Mouse (Mus musculus) embryonic stem cell, embryonic (primary cell): ENCODE data around the gene Tmem8.

Source experiments
- CTCF ChIA-PET, 4 experiments: fragments of 300-600 bp in 2 of 4; fragments of 350-600 bp in 2 of 4; sonication (Branson Sonifier 250); formaldehyde crosslinking; loops; one replicate each; lab custom pipeline; 2022; ENCODE audit warnings: inconsistent platforms in 2 of 4; lab: Charles Lee
- POLR2A ChIA-PET, 4 experiments: fragments of 300-600 bp in 2 of 4; fragments of 350-600 bp in 2 of 4; sonication (Branson Sonifier 250); formaldehyde crosslinking; loops; one replicate each; lab custom pipeline; 2022; ENCODE audit warnings: antibody characterized with exemption in 4 of 4, inconsistent platforms in 1 of 4; lab: Charles Lee

The Tmem8 gene

DNA sequence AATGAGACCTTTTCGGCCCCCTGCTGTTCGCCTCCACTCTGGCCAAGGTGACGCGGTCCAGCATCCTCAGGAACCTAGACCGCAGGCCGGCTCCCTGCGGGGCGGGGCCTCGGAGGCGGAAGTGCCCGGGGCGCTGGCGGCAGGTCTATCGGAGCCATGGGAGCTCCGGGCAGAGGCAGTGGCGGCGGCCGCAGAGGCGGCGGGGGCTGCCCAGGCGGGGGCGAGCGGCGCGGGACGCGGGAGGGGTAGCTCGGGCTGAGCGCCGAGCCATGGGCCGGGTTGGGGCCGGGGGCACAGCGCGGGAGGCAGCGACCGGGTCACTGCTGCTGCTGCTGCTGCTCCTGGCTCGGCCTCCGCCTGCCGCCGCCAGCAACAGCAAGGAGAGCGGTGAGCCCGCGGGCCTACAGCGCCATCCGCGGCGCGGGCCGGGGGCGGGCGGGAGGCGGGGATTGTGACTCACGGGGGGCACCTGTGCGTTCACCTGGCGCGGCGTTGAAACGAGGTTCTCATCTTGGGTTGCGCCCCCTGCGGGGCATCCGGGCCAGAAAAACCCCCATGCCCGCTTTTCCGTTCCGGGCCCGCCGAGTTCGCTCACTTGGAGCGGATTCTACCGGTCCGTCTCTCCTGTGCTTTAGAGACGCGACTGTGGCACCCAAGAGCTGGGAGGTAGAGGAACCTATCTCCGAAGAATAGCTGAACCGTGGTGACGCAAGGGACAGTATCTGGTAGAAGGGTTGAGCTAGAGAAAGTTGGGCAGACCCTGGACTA, at the start of gene Tmem8:
Gene Tmem8, plus strand, starts transcription at position 119 of the 768 bp plus-strand sequence.
- ChIA-PET POLR2A (interaction anchor here (0.5 to 7.4 kb wide), 34 partner anchors 8 to 1550 kb away, joined by 3 to 106 read pairs (median 5); partner anchors contain the start of genes Mrpl28 (in 3 of the 4), Axin1 (in 2 of the 4), Decr2 (in 2 of the 4) and Luc7l (in 2 of the 4)), CTCF (interaction anchor here (0.7 to 1.7 kb wide), 18 partner anchors 9 to 281 kb away, joined by 3 to 6 read pairs (median 4); partner anchors contain the start of genes Decr2 (in 2 of the 4), Mrpl28 (in 2 of the 4), Axin1 (in 1 of the 4) and Mcrip2 (in 1 of the 4))

DNA sequence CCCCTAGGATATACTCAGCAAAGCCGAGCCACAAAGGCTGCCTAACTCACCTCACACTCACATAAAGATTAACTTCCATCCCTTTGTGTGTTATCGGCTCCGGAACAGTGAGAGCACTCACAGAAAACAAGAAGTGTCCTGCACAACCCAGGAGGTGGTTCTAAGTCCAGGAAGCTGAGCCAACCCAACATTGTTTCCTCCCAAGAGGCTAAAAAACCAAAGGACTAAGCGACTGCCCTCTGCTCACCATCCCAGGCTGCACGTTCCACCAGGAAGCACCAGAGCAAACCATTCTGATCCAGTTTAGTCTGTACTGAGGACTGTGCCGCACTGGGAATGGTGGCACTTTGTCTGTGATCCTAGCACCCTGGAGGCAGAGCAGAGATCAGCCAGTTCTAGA, 48.2 kb upstream of the Tmem8 start:
- ChIA-PET POLR2A (interaction anchor here in 1 of 4 experiments (1.1 to 1.4 kb wide), 2 partner anchors 9 to 26 kb away, joined by 4 to 5 read pairs; no protein-coding TSS in a partner anchor), CTCF (interaction anchor here in 1 of 4 experiments (2.0 kb wide), 1 partner anchor 24 kb away, joined by 7 read pairs; no protein-coding TSS in a partner anchor)

DNA sequence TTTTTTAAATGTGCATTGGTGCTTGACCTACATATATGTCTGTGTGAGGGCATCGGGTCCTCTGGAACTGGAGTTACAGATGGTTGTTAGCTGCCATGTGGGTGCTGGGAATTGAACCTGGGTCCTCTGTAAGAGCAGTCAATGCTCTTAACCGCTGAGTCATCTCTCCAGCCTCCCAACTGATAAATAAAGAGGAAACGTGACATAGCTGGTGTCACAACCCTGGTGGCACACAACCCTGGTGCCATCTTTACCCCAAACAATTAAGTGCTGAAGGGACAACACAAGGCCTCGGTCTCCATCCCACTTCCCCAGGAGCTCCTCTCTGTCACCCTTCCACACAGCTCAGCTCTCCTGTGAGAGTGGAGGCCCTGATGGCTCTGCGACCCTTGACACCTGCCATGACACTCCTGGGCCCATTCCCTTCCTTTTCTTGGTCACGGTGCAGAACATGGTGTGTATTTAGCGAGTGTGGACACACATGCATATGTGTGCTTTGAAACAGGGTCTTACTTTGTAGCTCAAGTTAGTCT, 46.5 kb upstream of the Tmem8 start:
- CTCF ChIA-PET, result interaction anchor here in 3 of 4 experiments (0.6 to 3.6 kb wide), 4 partner anchors 24 to 121 kb away, joined by 3 to 21 read pairs (median 6); partner anchors contain the start of gene Decr2 (in 1 of the 3)
- POLR2A ChIA-PET, result interaction anchor here in 2 of 4 experiments (0.6 to 1.3 kb wide), 11 partner anchors 8 to 234 kb away, joined by 3 to 4 read pairs (median 3); partner anchors contain the start of gene Stub1 (in 1 of the 2)

DNA sequence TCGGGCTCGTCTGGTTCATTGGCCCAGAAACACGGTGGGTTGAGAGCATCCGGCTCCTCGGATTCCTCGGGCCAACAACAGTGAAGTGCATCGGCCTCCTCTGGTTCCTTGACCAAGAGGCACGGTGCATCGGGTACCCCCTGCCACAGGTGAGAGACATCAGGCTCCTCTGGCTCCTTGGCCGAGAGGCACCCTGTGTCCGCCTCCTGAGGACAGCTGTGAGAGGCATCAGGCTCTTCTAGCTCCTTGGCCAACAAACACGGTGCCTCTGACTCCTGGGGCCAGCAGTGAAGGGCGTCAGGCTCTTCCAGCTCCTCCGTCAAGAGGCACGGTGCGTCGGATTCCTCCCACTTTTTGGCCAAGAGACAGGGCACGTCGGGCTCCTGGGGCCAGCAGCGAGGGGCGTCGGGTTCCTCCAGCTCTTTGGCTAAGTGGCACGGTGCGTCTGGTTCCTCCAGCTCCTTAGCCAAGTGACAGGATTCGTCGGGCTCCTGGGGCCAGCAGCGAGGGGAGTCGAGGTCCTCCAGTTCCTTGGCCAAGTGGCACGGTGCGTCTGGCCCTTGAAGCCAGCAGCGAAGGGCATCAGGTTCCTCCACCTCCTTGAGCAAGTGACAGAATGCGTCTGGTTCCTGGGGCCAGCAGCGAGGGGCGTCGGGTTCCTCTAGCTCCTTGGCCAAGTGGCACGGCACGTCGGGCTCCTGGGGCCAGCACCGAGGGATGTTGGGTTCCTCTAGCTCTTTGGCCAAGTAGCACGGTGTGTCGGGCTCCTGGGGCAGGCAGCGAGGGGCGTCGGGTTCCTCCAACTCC, 44.9 kb upstream of the Tmem8 start:
- CTCF ChIA-PET, result interaction anchor here in 3 of 4 experiments (0.5 to 3.6 kb wide), 14 partner anchors 10 to 140 kb away, joined by 3 to 21 read pairs (median 4); partner anchors contain the start of gene Decr2 (in 2 of the 3)
- POLR2A ChIA-PET, result interaction anchor here (0.6 to 5.4 kb wide), 52 partner anchors 7 to 1540 kb away, joined by 3 to 79 read pairs (median 4); partner anchors contain the start of genes Decr2 (in 2 of the 4), Capn15 (in 1 of the 4), Luc7l (in 1 of the 4) and Mcrip2 (in 1 of the 4)

DNA sequence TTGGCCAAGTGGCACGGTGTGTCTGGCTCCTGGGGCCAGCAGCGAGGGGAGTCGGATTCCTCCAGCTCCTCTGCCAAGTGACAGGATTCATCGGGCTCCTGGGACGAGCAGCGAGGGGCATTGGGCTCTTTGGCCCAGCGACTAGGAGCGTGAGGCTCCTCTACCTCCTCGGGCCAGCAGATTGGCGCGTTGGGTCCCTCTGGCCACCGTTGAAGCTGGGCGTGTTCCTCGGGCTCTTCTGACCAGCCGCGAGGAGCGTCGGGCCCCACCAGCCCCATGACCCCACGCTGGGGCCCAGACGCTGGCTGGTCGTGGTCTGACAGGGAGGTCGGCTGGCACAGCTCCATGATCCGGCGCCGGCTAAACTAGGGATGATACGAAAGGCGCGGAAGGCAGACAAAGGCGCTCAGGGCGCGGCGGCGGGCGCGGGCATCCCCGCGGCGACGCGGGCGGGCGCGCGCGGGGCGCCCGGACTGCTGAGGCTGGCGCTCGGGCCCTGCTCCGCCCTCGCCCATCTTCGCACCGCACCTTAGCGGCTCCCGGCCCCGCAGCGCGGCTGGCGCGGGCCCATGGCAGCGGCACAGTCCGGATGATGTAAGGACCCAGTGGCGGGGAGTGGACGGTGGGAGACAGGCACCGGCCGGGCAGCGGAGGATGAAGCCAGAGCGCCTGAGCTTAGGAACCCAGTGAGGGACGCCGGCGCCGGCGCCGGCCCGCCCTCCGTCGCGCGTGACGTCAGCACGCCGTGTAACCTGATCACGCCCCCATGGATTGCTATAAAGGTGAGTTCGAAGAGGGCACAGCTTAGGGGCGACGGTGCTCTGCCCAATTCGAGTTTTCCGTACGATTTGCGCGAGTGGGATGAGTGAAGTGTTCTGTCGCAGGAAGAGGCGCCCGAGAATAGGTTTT, 44.0 kb upstream of the Tmem8 start, which contains the start of gene Rab11fip3:
Gene Rab11fip3, minus strand, starts transcription at position 725 of the 909 bp plus-strand sequence.
- CTCF ChIA-PET, result interaction anchor here (0.5 to 3.6 kb wide), 22 partner anchors 12 to 1862 kb away, joined by 3 to 21 read pairs (median 4); partner anchors contain the start of gene Decr2 (in 2 of the 4)

DNA sequence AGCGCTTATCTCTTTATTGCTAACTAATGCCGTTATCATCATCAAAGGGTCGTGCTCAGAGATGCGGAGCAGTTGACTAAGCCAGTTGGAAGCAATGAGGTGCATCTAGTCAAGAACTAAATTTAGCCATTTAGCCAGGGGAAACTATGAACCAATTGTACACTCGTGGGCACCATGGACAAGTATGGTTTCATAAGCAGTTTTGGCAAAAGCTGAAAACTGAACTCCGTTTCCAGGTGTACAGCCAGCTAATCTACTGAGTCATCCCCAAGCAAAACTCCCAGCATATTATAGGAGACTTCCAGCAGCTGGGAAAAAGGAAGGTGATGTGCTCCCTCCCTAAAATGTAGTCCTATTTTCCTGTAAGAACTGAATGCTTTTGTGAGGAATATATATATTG, 43.0 kb upstream of the Tmem8 start:
- ChIA-PET POLR2A (interaction anchor here in 3 of 4 experiments (0.8 to 5.4 kb wide), 11 partner anchors 8 to 237 kb away, joined by 3 to 79 read pairs (median 6); partner anchors contain the start of genes Decr2 (in 2 of the 3) and Stub1 (in 1 of the 3)), CTCF (interaction anchor here in 1 of 4 experiments (0.9 to 2.9 kb wide), 2 partner anchors 20 to 61 kb away, joined by 3 to 9 read pairs; partner anchors contain the start of gene Decr2)

More for the DNA sequence above, 44.0 kb upstream of the Tmem8 start, which contains the start of gene Rab11fip3:
- POLR2A ChIA-PET, result interaction anchor here (0.5 to 5.4 kb wide), 73 partner anchors 8 to 480 kb away, joined by 3 to 79 read pairs (median 4); partner anchors contain the start of genes Decr2 (in 3 of the 4), Stub1 (in 2 of the 4), Axin1 (in 1 of the 4) and Capn15 (in 1 of the 4)

DNA sequence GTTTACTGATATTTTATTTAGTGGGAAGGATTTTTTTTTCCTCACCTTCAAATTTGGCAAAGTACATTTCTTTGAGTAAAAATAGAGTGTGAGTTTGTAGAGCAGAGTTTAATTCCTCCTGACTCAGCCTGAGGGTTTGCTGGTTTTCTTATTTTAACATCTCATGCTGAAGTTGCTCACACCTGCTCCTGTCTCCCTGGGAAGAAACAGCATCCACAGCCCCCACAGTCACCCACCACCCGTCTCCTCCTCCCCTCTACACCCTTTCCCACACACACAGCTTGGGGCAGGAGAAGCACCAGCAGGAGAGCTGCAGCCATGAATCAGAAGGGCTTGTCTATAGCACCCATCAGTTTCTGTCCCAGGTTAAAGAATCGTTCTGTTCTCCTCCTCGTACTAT, 37.9 kb upstream of the Tmem8 start:
- ChIA-PET POLR2A (interaction anchor here in 2 of 4 experiments (0.6 to 1.8 kb wide), 3 partner anchors 9 to 13 kb away, joined by 3 to 5 read pairs (median 3); no protein-coding TSS in a partner anchor), CTCF (no interaction called here)

DNA sequence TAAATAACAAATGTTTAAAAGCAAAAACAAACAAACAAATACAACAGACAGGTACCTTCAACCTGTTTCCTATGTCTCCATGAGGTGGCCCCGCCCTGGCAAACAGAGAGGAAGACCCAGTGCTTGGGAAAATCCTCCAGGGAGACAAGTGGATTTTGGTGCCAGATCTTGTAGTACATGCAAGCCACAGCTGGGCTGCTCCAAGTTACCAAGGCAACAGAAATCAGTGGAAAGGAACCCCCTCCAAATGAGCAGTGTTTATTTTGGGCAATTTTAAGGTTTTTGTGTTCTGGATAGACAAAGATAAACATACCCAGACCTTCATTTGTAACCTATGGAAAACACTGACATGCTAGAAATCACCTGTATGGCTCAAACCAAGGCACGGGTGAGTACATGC, 34.2 kb upstream of the Tmem8 start:
- POLR2A ChIA-PET, result interaction anchor here in 2 of 4 experiments (0.6 to 1.7 kb wide), 3 partner anchors 9 to 867 kb away, joined by 4 to 6 read pairs (median 6); partner anchors contain the start of genes Decr2 (in 1 of the 2) and Rab11fip3 (in 1 of the 2)
- CTCF ChIA-PET, result no interaction called here

DNA sequence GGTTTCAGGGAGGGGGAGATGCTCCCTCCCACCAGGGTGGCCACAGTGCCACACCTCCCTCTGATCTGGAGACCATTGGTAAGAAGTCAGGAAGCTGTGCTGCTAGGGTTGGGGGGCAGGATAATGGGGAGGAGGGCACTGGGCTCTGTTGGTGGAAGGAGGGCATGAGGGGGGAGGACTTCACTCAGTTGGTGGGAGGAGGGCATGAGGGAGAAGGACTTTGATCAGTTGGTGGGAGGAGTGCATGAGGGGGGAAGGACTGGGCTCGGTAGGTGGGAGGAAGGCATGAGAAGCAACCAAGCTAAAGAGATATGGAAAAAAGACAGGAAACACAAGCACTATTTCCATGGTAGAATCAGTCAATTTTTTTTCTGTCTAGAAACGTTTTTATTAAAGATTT, 32.2 kb upstream of the Tmem8 start:
- ChIA-PET POLR2A (interaction anchor here in 3 of 4 experiments (0.6 to 2.6 kb wide), 16 partner anchors 8 to 336 kb away, joined by 3 to 13 read pairs (median 3); partner anchors contain the start of genes Rab11fip3 (in 3 of the 3), Decr2 (in 2 of the 3) and Mettl26 (in 1 of the 3)), CTCF (interaction anchor here (0.5 to 2.3 kb wide), 7 partner anchors 10 to 1951 kb away, joined by 3 to 8 read pairs (median 5); partner anchors contain the start of genes Decr2 (in 1 of the 4) and Rab11fip3 (in 1 of the 4))

DNA sequence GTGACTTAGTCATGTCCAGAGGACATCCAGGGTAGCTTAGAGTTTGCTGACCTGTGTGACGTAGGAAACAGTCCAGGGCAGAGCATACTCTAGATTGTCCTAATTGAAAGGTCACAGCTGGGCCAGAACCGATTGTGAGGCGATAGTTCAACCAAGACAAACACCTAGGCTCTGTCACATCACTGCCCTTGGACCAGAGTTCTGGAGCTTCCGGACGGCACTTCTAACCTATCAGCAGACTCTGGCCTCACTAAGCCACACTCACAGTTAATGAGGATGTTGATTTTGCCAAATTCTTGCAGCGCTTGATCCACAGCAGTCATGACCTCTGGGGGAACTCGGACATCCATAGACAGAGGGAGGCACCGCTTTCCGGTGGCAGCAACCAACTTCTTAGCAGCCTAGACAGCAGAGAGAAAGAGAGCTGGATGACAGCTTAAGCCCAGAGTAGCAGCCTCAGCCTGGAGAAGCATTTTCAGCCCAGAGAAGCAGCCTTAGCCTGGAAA, 26.0 kb upstream of the Tmem8 start:
- POLR2A ChIA-PET, result interaction anchor here in 3 of 4 experiments (0.6 to 2.2 kb wide), 14 partner anchors 10 to 185 kb away, joined by 3 to 11 read pairs (median 3); partner anchors contain the start of gene Rab11fip3 (in 1 of the 3)
- CTCF ChIA-PET, result interaction anchor here (0.6 to 1.5 kb wide), 11 partner anchors 10 to 583 kb away, joined by 3 to 10 read pairs (median 3); partner anchors contain the start of genes Rab11fip3 (in 2 of the 4) and Axin1 (in 1 of the 4)

DNA sequence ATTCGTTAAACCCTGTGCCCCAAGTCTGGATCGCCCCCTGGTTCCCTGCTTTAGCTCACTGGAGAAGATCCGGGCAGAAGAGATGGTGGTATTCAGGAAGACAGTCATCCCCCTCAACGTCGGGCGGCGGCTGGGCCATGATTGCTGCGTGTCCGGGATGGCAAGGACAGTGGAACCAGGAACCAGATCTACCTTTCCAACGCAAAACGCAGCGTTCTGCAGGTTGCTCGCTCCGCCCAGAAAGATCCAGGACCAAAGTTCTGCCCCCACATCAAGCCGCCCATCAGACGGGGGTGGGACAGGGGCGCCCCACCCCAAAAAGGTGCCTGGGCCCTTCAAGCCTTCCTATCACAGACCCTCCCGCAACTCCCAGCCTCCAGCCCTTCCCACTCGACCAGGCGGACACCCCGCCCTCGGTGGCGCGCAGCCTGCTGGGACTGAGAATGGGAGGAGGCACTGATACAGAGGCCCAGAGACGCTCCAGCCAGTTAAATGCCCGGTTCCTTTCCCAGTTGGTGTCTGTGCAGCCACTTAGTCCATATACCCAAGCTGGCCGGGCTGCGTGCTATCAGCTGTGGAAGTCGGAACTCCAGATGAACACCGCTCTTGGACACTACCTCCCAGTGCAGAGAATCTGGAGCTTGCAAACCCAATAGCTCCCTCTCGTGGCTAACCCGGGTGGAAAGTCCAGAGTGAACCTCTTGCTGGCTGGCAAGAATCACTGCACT, 23.0 kb upstream of the Tmem8 start, which contains the start of gene Decr2:
Gene Decr2, minus strand, starts transcription at position 433 of the 728 bp plus-strand sequence.
- ChIA-PET POLR2A (interaction anchor here in 3 of 4 experiments (0.5 to 3.3 kb wide), 43 partner anchors 9 to 1132 kb away, joined by 3 to 39 read pairs (median 4); partner anchors contain the start of genes Rab11fip3 (in 3 of the 3), Tmem8 (in 2 of the 3), Axin1 (in 1 of the 3) and Chtf18 (in 1 of the 3)), CTCF (interaction anchor here (0.6 to 2.9 kb wide), 46 partner anchors 9 to 363 kb away, joined by 3 to 22 read pairs (median 4); partner anchors contain the start of genes Rab11fip3 (in 2 of the 4), Tmem8 (in 2 of the 4), Axin1 (in 1 of the 4) and Fam234a (in 1 of the 4))

DNA sequence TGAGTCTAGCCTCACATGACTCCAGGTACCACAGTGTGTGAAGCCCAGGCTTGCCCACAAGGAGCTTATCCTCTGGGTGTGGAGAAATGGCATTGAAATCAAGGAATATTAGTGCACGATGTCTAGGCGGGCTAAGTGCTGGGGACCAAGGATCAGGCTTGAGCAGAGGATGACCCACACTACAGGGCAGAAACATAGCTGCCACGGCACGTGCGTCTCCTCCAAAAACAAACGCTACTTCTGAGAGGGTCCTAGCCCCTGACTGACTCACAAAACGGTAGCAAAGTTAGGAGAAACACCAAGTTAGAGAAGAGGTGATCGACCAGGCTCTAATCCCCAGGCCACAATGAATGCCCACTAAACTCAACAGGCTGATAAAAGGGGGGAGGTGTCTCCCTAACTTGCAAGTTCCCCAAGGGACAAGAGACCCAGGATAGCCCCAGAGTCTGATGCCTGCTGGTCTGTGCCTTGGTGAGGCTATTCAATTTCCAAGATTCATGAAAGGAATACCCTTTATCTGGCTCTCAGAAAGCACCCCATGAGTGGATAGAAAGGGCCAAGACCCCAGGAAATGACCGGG, 18.5 kb upstream of the Tmem8 start:
- CTCF ChIA-PET, result interaction anchor here (0.5 to 2.0 kb wide), 9 partner anchors 18 to 297 kb away, joined by 3 to 7 read pairs (median 4); partner anchors contain the start of genes Mrpl28 (in 1 of the 4) and Tmem8 (in 1 of the 4)
- POLR2A ChIA-PET, result interaction anchor here (0.6 to 11.1 kb wide), 33 partner anchors 9 to 286 kb away, joined by 3 to 106 read pairs (median 3); partner anchors contain the start of genes Rab11fip3 (in 3 of the 4), Tmem8 (in 2 of the 4), Fbxl16 (in 1 of the 4) and Luc7l (in 1 of the 4)

DNA sequence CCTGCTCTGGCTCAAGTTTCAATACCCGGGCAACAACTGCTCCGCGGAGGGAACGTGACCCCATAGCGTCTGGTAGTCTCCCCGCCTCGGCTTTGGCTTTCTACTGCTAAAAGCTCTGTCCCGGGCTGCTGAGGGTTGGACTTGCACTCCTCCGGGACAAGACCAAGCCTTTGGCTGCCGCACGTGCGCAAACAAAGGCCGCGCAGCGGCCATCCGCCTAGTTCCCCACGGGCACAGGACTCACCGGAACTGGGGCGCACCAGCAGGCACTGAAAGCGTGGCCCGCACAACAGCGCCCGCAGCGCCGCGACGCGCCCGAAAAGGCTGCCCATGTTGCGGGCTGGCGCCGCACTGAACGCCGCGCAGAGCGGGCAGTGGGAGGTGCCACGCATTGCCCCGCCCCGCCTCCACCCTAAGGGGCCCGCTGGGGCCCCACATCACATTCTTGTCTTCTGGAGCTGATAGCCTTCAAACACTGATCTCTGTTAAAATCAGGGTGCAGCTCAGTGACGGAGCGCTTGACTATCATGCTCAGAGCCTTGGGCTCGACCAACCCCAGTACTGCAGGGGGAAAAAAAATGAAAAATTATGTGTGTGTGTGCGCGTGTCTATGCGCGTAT, 17.9 kb upstream of the Tmem8 start, which contains the start of gene Nme4:
Gene Nme4, minus strand, starts transcription at position 482 of the 620 bp plus-strand sequence.
- CTCF ChIA-PET, result interaction anchor here (0.5 to 2.0 kb wide), 9 partner anchors 18 to 173 kb away, joined by 4 to 7 read pairs (median 5); partner anchors contain the start of genes Mrpl28 (in 1 of the 4) and Tmem8 (in 1 of the 4)

More for the DNA sequence above, 17.9 kb upstream of the Tmem8 start, which contains the start of gene Nme4:
- POLR2A ChIA-PET, result interaction anchor here in 3 of 4 experiments (0.6 to 11.1 kb wide), 30 partner anchors 10 to 227 kb away, joined by 3 to 106 read pairs (median 3); partner anchors contain the start of genes Rab11fip3 (in 3 of the 3), Luc7l (in 2 of the 3), Tmem8 (in 2 of the 3) and Mrpl28 (in 1 of the 3)
